Mouse (Mus musculus): ENCODE data around the gene Fam102b. TPM values are rescaled to one million over a fixed set of nuclear protein-coding genes. Genes with fewer than 3 reads are reported as not detected.

Fam102b gene
- total RNA-seq, 2 experiments from 2014 or later = 14.6 to 15.0 TPM

DNA sequence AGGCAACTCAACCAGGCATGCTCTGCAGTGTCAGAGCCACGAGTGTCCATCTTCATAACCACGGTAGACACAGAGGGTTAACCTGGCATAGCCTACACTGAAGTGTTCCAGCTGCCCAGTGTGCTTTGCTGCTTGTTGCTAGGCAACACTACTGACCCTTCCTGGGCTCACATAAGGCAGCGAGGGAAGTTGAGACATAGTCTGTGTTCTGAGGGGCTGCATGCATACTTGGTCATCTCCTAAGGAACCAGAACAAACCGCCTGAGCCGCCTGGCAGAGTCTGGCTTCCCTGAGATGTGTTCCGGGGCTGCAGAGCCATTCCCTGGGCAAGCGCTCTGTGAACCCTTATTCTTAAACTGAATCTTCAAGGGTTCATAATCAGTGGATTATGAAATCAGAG lies 66.2 kb downstream of the Fam102b start:
- DNase-seq = no peak

GRCm38 (mm10) chr3:108959680-108960295 lies 67.6 kb downstream of the Fam102b start:
- no peak for DNase-seq

- no peak for DNase-seq
These were observed 69.4 kb downstream of the Fam102b start for GRCm38 (mm10) chr3:108957976-108958375.

GRCm38 (mm10) chr3:108940996-108941395 lies 86.4 kb downstream of the Fam102b start:
- DNase-seq = no peak

DNA sequence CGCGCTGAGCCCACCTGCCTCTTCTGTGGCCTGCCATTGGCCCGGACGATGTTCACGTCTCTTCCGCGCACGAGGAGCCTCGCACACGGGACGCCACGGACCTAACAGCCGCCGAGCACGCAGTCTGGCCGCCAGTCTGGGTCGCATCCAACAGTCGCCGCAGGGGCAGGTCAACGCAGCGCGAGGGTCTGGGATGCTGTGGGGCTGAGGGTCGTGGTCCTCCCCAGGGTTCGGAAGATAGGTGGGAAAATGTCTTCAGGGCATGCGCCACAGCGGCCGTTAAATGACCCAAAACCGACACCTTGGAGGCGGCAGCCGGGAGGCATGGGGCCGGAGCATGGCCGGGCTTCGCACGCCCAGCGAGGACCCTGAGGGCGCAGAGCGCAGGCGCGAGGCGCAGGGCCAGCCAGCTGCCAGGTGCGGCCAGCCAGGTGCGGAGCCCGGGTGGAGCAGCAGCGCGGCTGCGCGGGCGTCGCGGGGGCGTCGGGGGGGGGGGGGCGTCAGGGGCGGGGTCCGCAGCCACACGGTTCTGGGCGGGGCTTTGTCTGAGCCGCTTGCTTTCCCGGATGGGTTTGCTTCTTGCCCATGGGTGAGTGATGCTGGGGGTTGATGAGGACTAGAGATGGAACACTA lies 87.3 kb downstream of the Fam102b start, which contains the start of gene Gm9857:
Gm9857 (minus strand) TSS at position 445 of the 633 bp plus-strand sequence.
- DNase-seq = peak; percentile 15

GRCm38 (mm10) chr3:108939573-108939972 lies 87.8 kb downstream of the Fam102b start, which contains the start of gene Henmt1:
Gene Henmt1, plus strand, starts transcription at chr3:108939873.
- DNase-seq = no peak

DNA sequence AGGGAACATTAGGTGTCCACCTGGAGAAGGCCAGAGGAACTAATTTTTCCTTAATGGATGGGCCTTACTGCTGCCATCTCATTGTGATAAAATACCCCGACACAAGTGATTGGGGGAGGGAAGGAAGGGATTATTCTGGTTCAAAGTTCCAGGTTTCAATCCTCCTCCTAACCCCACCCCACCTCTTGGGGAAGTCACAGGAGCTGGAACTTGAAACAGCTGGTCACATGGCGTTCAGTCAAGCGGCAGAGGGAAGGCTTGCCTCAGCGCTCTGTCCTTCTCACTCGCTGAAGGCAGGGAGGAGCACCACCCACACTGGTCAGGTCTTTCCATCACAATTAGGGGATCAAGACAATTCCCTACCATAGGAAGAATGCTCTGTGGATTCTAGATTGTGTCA lies 88.7 kb downstream of the Fam102b start:
- no peak for DNase-seq

DNA sequence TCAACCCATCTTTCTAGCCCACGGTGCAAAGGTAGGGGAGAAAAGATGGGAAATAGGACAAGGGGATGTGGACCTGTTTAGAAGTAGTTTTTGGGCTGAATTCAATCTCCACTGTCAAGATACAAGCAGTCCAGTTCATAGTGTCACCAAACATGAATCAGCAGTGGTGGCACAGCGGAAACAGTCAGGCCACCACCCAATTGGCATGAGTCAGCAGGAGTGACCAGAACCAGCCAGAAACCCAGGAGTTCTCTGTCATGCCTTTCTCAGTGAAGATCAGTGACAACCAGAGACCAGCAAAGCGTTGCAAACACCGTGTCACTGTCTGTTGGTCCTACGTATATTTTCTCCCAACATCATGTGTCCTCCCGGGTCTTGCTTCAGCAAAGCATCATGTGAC lies 93.8 kb downstream of the Fam102b start:
- DNase-seq = no peak

DNA sequence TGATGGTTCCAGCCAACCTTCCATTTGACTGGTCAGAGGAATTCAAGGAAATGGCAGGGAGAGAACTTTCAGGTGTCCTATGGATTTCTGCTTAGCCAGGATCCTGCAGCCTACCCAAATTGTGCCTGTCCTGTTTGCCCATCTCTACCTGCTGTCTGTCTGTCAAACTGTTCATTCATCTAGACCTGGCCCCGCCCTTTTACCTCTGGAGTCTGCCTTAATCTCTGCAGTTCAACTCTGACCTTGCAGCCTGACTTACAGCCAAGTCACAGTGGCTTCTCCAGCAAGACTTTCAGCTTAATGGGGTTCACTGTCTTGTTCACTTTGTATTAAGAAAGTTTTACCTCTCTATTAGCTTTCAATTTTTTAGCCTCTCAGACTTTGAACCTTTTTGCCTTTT lies 101.1 kb downstream of the Fam102b start:
- DNase-seq = no peak

- DNase-seq = no peak
These were observed 101.7 kb downstream of the Fam102b start for GRCm38 (mm10) chr3:108925677-108926076.

DNA sequence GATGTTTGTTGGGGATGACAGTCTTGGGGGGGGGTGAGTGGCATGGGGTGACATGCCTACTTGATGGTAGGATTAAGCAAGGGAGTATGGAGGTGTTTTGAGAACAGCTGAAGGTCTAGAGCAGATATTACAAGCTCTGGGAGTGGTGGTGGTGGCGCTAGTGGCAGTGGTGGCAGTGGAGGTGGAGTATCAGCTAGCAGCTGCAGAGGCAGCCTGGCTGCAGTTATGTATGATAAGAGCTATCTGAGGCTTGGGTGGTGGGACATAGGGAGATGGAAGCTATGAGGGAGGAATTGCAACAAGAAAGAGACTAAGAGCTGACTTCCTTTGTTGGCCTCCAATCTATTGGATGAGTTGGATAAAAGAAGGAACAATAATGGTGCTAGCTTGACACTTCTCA lies 105.6 kb downstream of the Fam102b start:
- no peak for DNase-seq

Small RNAs within 50 kb of the gene (microRNA-seq; reads per million reads assigned to microRNA genes)
- 0 reads per million in 2 experiments for gene Gm44384

Other genes starting within 250 kb of the Fam102b start
- gene Stxbp3, start 187.1 kb downstream of the Fam102b start, total RNA-seq (2021) = 10 to 100 TPM; 31.8 to 38.5 TPM
- gene Fndc7, start 137.6 kb downstream of the Fam102b start, total RNA-seq (2021) = under 1 TPM; 0.07 to 0.34 TPM
- 10 to 100 TPM; 24.3 to 31.5 TPM for gene Prpf38b, start 115.9 kb downstream of the Fam102b start, total RNA-seq (2021)
- not detected for gene Henmt1, start 87.7 kb downstream of the Fam102b start, total RNA-seq (2021)
- not detected for gene Gm9857, start 87.2 kb downstream of the Fam102b start, total RNA-seq (2021)
- gene Slc25a54, start 52.9 kb upstream of the Fam102b start, total RNA-seq (2021) = not detected
- gene Slc25a24, start 95.5 kb upstream of the Fam102b start, total RNA-seq (2021) = 10 to 100 TPM; 12.4 to 16.1 TPM